Mouse (Mus musculus) olfactory bulb, adult 2 months (tissue): ENCODE results near the gene Tent4a.

ENCODE experiments used
- CTCF ChIP-seq: fragments of 200-500 bp; IDR thresholded peaks from 2 replicates; pipeline ENCODE4 v1.5.1; 2012; ENCODE audit warnings: low read depth, mild to moderate bottlenecking, low read length, moderate library complexity; ENCODE audit not compliant: insufficient read depth
- POLR2A ChIP-seq: fragments of 200-500 bp; IDR thresholded peaks from 2 replicates; pipeline ENCODE4 v1.6.1; 2012; ENCODE audit warnings: mild to moderate bottlenecking, low read depth, low read length, moderate library complexity; ENCODE audit not compliant: insufficient read depth

- TF ChIP-seq CTCF: peak; percentile 51; the same call in 1 of the 2 replicates
- no peak for TF ChIP-seq POLR2A
Measured at GRCm38 (mm10) chr13:69485326-69485725, 49.1 kb downstream of the Tent4a start.
